In the genomic region with DNA sequence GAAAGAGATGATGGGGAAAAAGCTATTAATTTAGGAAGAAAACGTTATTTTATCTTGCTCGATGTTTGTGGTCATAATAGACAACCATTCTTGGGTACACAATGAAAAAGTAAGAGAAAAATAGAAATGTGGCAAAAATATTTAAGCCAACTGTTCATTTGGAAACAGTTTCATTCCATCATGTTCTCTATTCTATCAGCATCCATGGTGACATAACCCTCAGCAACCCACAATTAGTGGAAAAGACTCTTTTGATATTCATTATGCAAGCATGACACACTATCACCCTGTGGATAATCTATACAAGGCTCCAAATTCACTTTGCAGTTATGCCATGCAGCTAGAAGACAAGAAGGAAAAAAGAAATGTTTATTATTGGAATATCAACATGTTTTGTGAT, we compare ENCODE assay signal across 16 mouse cellular contexts.
"Had no signal": no experiment of that assay in that cellular context is flagged by ENCODE, and none has a peak within 500 bp of the region (broad histone marks: within the 10 kb centered on the region; RNA-seq: fewer than 3 reads in every experiment).

No protein-coding gene starts in this region.

- H3K4me3 ChIP-seq: neural tube, embryonic 13.5 days; neural tube, embryonic 15.5 days; stomach, embryonic 15.5 days had no signal

- DNase-seq: retina, postnatal 1 day; right cerebral cortex, adult 18-20 months; right cerebral cortex, postnatal 14 days; right cerebral cortex, postnatal 25 days; right cerebral cortex, postnatal 4 days; spleen, adult 18-20 months; thymus, adult 18-20 months; thymus, adult 2 months; thymus, postnatal 14 days; thymus, postnatal 25 days; thymus, postnatal 36 days; thymus, postnatal 4 days had no signal

- H3K27ac ChIP-seq: neural tube, embryonic 13.5 days; neural tube, embryonic 15.5 days; stomach, embryonic 15.5 days; stomach, postnatal 0 days had no signal
